Mouse (Mus musculus): ENCODE data around the gene Rarb.

Rarb gene

DNA sequence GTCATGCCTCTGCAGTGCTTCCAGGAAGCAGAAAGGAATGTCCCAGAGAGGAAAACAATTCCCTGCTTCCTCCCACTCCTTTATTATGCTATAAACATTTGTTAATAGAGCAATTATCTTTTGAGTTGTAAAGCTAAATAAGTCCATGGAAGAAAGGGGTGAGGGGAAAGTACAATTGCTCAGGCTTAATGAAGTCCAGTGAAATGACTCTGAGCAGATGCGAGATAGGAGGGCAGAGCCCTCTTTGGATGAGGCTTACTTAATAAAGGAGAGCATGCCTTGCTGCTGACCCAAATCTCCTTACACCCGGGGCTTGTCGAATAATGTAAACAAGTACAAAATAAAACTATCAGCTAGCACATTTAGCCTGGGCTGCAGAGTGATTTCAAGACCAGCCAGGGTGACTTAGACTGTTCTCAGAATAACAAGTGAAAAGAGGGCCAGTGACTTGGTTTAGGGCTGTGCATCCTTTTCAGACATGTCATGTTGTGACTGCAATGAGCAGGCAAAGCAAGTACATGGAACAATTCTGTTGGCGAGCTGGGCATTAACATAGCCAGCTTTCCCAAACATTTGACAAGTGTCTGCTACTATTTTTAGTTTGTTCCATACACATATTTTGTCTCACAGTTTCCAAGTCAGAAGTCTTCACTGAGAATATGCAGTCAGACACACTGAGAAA is 83.5 kb downstream of the Rarb start:
- DNase-seq (ENCODE audit: low spot score): no peak

DNA sequence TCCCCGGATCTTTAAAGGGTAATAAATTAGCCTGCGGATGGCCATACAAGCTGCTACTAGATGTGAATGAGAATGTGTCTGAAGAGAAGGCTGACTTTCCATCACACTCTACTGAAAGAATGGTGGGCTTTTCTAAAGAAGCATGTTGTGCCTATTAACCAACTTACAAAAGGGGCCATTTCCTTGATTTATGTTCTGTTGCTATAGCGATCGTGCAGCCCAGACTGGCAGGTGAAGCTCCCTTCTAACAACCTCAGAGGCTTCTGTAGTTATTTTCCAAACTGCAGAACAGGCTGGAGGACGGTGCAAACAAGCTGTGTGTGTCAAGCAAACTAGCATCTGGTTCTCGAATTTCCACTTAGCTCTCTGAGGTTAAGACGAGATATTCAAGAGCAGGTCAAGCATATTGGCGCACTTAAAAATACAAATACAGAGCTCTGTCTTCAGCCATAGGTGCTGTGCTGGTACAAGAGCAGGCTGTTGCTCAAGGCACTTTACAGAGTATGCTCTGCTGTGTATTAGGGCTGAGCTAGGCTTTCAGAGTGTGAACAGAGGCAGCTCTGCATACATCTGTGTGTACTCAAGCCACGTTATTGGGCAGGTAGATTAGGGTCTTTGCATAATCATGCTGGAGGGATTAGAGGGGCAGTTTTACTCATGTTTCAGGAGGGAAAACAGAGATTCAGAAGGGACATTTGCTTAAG is 85.2 kb downstream of the Rarb start:
- DNase-seq (ENCODE audit: low spot score): peak; percentile 32

DNA sequence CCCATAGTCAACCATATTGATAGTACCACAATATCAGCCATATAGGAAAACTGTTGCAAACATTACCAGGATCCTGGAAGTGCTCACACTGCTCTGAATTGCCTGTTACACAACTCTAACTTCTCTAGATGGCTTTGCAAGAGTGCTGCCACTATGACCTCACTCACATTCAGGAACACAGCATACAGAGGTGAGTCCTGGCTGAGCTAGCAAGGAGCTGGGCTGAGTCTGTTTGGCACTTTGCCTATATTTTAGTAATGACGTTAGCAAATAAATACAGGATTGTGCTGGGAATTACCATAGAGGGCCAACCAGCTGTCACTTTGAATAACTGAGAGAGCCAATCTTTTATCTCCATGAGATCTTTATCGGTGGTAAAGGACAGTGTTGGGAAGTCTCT is 86.9 kb downstream of the Rarb start:
- DNase-seq (ENCODE audit: low spot score): no peak

DNA sequence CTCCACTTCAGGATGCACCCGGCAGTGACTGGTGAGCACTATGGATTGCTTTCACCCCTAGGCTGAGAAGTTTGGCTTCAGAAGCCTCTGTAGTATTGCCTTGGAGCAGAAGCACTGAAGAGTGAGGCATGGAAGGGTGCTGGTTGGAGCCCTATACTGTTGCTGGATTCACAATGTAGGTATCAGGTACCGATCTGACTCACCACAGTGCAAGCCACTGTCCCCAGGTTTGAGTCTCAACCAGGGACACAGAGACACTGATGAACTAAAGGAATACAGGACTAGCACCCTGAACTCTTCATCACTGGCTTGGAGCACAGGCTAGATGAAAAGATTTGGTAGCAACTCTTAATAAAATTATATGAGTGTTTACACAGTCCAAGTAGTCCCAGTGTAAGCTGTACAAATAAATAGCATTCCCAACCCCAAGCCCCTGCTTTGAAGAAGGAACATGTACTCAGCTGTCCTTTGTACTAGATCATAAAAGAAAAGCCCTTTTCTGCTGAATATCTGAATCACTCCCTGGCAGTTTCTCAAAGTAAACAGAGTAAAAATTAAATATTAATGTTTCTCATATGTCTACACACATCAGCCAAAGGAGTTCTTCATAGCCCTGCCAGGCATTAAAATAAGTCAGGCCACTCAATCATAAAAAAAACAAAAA is 90.6 kb downstream of the Rarb start:
- no peak for DNase-seq (ENCODE audit: low spot score)

DNA sequence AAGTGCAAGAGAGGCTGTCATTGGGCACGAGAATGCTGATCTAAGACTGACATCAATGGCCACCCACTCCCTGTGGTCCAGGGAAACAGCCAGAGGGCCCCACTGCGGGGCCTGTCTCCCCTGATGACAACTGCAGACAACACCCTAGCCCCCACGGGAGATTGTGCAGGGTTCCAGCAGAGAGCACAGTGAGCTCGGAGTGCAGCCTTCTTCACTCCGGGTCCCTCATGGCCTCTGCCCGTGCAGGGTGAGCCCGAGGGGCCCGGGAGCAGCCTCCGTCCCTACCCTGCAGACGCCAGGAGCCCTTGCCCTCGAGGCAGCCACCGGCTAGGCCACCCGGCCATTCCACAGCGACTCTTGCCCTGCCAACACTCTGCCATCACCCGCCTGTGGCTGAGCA is 95.0 kb downstream of the Rarb start:
- no peak for DNase-seq (ENCODE audit: low spot score)

DNA sequence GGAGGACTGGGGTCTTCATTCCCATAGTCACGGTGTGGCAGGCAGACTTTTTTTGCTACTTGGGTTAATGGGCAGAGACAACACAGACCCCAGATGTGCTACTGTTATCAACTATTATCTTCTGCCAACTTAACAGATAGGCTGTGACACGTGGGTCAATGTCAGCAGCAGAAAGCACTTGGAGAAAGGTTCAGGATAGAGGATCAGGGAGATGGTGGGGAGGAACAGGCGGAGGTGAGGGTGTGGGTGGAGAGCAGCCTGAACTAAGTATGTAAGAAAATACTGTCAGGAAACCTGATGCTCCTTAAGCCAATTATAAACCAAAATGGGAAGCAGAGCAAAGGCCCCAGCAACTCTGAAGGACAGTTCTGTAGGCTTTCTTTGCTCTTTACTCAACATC is 101.1 kb downstream of the Rarb start:
- DNase-seq (ENCODE audit: low spot score): no peak

DNA sequence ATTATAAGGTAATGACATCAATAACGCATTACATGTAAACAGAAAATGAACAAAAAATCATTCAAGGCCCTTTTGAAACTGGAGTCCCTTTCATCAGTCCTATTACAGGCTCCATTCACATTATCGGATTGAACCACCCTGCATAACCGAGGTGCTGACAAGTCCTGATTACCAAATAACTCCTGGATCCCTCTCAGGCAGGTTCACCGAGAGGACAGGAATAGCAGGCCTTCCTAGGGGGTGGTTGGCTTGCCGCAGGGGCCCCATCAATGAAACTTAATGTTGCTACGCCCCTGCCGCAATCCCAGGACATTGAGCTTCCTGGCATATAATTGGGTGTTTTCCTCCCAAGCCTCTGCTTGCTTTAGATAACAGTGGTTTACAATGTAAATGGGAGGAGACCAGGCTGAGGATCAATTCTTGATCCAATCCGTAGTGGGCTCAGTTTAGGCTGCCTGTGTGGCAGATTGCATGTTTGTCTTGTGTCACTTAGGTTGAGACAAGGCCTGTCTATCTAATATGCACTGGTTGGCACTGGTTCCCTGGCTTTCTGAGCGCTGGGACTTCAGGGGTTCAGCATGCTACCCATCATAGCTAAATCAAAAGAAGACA is 104.5 kb downstream of the Rarb start:
- no peak for DNase-seq (ENCODE audit: low spot score)

DNA sequence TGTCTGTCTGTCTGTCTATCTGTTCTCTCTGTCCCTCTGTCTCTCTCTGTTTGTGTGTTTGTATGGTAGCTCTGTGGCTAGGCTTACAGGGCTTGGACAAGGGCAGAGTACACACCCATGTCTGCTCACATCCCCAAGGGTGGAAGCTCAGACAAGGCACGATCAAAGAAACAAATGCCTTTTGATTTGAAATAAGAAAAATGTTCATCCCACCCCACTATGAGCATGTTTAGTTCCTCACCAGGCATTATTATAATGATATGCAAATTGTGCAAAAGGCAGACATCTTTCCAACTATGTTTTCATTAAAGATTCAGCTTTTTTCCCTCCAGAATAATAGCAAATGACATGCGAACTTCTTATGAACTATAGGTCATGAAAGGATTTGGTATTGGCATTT is 105.2 kb downstream of the Rarb start:
- DNase-seq (ENCODE audit: low spot score): no peak

DNA sequence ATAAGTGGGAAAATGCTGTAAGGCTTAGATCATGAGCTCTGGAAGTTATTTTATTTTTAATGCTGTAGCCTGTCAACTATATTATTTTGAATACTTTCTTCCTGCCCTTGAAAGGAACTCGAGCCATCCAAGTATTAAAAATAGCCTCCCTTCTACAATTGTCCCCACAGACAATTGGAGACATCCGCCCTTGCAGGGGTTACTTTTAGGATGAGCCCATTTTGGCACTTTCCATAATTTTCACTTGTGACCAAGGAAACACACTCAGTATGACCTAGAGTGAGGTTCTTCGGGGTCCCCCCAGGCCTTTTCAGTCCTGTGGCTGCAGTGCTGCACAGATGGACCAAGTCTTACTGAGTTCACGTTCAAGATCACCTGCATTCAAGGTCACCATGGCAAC is 119.7 kb downstream of the Rarb start:
- no peak for DNase-seq (ENCODE audit: low spot score)

DNA sequence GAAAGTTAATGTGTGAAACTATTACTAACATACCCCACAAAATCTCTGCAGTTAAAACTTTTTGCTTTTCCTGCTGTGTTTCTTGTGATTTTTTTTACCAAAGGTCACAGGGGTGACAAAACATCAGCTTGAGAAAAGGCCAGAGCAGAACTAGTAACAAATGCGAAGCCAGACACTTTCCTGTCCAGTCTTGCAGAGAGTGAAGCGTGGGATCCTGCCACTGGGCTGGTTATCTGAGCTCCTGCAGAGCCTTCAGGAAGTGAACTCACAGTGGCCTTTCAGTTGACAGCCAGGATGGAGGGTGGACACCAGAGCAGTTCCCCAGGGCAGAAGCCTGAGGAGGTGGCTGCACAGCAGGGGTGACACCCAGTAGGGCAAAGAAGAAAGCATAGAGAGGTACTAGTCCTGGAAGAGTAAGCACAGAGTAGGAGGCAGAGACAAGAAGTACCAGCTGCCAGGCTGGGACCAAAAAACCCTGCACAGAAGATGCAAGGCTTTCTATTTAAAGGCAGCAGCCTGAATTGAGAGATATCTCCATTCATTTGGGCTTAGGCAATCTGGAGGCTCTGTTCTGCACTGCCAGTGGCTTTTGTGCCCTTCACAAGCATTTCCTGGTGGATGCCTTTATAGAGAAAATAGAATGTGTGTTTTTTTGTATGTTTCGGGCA is 123.4 kb downstream of the Rarb start:
- DNase-seq (ENCODE audit: low spot score): peak; percentile 54

DNA sequence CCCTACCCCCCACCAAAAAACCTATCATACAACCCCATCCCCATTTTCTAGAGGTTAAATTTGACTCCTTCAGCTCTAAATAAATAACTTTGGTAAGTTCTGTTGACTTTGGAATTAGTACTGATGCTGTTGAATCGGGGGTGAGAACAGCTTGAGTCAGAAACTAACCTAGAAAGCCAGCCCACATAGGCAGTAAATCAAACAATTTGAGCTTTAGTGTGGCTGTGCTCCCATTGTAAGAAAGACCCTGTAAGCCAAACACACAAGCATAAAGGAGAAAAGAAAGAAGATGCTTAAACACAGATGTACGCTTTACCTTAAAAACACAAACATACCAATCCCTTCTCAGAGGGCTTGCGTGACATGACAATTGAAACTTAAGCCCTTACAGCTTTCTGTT is 140.6 kb downstream of the Rarb start:
- no peak for DNase-seq (ENCODE audit: low spot score)

DNA sequence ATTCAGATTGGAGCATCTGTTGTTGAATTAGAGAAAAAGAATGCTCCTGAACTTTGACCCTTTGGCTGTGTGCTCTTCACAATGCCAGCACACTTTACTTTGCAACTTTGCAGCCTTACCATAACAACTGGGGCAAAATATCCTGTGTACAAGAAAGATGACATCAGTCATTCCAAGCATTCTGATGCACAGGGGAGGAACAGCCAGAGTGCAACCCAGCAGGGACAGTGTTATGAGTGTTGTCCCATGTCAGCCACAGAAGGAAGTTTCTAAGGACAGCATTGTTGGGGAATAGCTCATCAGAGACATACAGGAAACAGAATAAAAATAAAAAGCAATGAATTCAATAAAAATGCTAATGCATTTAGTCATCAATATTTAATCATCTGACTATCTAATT is 141.9 kb downstream of the Rarb start:
- DNase-seq (ENCODE audit: low spot score): no peak

DNA sequence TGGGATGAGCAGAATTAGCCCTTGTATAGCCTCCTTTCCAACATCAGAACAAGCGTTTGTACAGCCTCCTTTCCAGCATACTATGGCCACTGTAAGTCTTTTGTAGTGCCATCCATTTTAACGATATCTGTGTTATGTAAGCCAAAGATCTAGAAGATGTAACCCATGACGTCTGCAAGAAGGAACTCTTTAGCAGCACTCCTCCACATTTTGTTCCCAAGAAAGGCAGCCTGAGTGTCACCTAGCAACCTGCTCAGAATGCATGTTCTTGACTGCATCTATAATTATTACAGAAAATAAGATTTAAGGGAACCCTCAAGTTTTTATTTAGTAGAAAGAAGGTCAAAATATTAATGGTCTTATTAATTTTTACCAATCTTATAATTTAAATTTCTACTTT is 148.4 kb downstream of the Rarb start:
- no peak for DNase-seq (ENCODE audit: low spot score)

DNA sequence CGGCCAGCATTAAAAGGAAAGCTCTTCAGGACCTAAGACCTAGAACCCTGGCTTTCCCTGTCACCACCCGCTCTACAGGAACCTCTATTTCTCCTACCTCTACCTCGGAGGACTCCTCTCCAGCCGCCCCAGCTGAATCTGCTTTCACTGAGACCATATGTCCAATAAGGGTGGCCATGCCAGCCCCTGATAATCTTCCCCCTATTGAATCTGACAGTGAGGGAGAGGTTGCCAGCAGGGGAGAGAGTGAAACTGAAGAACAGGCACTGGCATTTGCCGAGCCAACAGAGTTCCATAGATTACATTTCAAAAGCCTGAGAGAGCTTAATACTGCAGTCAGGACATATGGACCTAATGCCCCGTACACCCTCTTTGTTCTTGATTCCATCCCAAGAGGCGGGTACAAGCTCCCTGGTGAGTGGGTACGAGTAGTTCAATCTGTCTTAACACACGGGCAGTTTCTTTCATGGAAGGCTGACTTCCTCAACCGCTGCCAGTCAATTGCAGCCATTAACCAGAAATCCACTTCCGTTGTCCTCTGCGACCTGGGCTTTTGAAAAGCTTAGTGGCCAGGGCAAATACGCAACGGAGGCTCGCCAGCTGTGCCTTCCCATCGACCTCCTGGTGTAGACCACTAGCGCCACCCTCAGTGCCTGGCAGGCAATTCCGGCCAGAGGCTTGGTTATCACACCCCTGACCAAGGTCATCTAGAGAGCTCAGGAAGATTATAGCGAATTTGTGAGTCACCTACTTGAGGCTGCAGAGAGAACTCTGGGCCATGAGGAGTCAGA is 179.6 kb downstream of the Rarb start:
- no peak for DNase-seq (ENCODE audit: low spot score)

DNA sequence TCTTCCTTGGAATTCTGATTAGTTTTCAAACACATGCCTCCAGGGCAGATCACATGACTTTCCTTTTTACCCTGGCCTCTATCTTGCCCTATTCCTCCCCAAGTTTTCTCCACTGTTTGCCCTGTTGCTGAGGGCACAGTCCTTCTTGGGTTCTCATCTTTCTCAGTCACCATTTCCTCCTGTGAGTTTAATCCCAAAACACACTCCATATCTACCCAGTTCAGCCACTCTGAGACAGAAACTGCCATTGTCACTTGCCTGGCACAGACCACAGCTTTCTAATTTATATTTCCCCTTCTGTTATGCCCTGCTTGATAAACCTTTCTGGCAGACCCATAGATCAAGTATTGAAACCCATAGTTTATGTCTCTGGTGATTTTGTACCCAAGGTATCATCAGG is 205.0 kb downstream of the Rarb start:
- no peak for DNase-seq (ENCODE audit: low spot score)

DNA sequence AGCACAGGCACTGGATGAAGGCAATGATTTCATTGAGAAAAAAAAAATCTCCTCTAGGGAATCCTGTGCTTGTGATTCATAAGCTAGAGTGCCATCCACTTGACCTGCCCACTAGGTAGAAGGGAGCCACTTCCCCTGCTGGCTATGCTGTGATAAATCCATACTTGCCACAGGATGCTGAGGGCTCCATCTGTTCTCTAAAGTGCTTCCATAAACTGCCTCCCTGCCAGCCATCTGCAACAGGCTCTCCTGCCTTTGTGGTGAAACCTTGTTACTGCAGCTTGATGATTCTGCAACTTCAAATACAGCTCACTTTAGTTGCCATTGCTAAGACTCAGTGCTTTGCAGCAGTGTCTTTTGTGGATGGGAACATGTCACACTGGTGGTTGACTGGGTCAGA is 213.5 kb downstream of the Rarb start:
- no peak for DNase-seq (ENCODE audit: low spot score)

DNA sequence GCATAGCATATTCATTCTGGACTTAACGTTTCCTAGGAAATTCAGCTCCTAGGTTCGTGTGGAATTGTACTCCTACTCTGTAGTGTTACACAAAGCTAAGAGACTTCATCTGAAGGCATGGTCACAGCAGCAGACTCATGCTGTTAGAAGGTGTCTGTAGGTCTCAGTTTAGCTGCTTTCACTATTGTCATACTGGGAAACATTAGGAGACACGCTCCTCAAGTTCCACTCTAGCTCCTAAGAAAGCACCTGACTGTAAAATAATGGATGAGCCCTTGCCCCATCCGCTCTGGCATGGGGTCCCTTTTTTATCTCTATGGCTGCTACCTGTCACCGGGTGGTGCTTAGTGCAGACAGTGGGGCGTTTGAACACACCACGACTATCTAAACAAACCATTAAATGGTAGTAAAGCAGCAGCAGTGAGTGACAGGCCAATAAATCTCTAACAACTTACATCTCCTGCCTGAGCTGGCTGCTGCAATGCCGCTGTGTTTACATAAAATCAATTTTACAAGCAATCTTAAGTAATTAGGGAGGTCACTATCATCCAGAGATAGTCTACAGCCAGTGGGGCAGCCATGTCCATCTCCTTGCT is 214.4 kb downstream of the Rarb start:
- peak; percentile 15 for DNase-seq (ENCODE audit: low spot score)

DNA sequence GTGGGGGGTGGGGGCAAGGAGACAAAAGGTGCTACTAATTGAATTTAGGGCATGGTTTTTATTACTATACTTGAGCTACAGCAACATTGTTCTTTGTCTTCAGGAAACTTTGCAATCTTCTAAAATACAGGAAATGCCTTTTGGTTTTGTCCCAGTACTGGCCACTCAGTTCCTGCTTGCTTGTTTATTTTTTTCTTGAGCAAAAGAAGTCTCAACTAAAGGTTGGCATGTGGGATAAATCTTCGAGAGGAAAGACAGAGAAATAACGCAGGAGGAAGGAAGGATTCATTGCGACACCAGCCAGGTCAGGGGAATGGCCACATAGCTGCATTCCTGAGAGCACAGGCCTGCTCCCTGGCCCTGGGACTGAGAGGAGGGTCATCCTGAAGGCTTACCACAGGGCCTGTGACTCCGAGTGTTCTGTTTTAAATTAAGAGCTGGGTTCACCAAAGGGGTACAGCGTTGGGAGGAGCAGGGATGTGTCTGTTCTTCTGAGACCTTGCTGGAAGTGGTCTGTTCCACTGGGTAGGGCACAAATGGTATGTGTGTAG is 215.8 kb downstream of the Rarb start:
- peak; percentile 58 for DNase-seq (ENCODE audit: low spot score)

DNA sequence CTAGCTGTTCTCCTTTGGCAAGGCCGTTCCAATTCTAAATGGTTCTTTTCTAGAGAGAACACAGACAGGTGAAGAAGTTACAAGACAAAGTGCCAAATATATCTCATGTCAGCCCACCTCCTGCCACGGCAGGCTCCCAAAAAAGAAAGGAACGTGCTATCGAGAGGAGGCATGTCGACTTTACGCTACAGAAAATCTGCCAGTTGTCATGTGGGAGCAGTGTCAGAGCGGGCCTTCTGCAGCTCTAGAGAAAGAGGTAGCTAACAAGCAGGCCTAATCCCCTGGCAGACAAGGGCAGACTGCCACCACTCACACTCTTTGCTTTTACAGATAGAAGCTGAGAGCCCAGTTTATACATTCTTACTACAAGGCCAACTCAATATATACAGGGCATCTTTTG is 219.7 kb downstream of the Rarb start:
- no peak for DNase-seq (ENCODE audit: low spot score)

DNA sequence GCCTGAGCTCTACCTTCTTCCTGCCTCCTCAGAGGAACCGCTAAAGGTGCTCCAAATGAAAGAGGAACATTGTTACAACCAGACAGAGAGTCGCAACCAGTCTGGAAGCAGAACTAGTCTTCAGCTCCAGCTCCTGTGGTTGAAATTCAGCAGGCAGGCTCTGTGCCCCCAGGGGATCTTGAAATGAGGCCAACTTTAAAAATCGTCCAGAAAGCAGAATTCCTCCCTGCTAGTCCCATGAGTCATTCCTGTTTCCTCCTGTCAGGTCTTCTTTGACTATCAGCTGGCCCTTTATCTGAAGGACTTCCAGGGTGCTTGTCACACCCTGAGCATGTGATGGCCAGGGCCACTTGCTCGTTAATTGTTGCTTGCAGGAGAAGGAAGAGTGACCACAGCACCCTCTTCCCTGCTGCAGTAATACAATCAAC is 220.9 kb downstream of the Rarb start:
- no peak for DNase-seq (ENCODE audit: low spot score)

DNA sequence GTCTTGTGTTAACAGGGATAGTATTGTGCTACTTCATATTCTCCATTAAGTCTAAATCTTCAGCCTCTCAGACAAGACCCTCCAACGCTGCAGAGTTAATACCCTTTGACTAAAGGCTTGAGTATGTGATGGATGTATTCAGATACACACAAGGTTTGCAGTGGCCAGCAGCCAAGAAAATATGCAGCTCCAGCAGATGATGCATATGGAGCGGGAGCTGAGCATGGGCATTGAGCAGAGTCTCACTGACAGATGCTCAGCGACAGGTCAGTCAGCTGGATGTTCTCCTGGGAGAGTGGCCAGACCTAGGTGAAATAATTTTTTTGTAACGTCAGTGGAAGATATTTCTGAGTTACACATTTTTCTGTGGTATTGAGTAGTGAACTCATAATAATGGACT is 229.8 kb downstream of the Rarb start:
- no peak for DNase-seq (ENCODE audit: low spot score)

All from yolk sac, embryonic 10.5 days (tissue).